Mouse (Mus musculus) layer of hippocampus, postnatal 36 days (tissue): ENCODE data around the gene Saysd1. TPM values are rescaled to one million over a fixed set of nuclear protein-coding genes. Genes with fewer than 3 reads are reported as not detected.

Experiments used
- DNase-seq, 2 experiments: peaks; one replicate each; pipeline ENCODE4 v3.0.0; 2022
- total RNA-seq, 2 experiments: library from RNA; stranded (reverse); gene quantifications; 2 replicates each; pipeline ENCODE4 v1.2.3; 2021

The Saysd1 gene
- total RNA-seq: 1 to 10 TPM; 6.0 to 6.2 TPM

GRCm38 (mm10) chr14:20138484-20139355, at the start of gene Saysd1:
Gene Saysd1 (minus strand): TSS chr14:20138534.
- DNase-seq: no peak

DNA sequence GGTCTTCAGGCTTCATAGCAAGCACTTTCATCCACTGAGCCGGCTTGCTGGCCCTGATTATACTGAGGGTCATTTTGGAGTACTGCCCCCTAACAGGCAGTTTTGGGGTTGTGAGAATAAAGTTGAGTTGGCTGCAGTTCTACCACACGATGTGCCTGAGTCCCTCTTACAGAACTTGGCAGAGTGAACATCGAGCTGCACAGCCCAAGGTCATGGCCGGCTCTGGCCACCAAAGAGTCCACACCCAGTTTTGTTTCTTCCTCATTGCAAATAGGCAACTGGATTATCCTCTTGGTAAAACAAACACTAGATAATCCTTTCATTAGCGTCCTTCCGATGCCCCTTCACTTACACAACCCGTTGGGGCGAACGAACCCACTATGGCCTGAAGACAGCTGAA, 47.1 kb upstream of the Saysd1 start:
- no peak for DNase-seq

- DNase-seq: no peak
Observed at GRCm38 (mm10) chr14:20183701-20184100, 45.4 kb upstream of the Saysd1 start.

GRCm38 (mm10) chr14:20182596-20182995, 44.3 kb upstream of the Saysd1 start:
- DNase-seq: no peak

DNA sequence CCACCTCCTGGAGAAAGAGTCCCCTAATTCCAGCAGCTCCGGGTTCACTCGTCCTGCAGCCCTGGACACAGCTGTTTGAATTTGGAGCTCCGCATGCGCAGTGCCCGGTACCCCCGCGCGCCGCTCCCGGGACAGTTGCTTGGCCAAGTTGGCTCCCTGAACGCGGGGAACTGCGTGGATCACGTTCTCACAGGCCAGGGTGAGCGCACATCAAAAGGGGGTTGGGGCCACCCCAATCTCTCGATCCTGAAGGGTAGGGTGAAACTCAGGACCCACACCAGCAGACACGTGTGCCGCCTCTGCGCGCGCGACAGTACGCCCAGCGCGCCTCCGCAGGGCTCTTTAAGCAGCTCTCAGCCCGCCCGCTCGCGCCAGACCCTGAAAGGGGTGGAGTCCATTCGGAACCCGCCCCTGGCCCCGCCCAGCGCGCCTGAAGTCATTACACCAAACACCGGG, 43.2 kb upstream of the Saysd1 start, which contains the start of gene Kcnk5:
Gene Kcnk5, minus strand, starts transcription at position 344 of the 456 bp plus-strand sequence.
- DNase-seq: peak; percentile 65 to 67

GRCm38 (mm10) chr14:20180751-20181162, 42.4 kb upstream of the Saysd1 start:
- DNase-seq: no peak

DNA sequence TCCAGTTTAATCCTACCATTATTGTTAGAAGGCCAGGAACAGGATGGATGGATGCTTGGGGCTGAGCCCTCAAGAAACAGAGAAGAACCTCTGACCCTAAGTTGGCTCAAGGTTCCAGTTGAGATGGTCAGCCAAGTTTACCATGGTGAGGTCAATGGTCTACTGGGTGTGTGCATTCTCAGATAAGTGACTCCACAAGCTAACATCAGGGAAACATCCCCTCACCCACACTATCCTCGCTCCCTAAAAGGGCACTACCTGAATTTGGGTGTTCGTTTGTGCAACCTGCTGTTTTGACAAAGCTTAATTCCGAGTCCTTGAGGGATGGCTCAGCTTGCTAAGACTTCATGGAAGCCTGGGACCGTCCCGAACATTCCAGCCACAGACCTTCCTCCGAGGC, 42.0 kb upstream of the Saysd1 start:
- DNase-seq: no peak

- DNase-seq: no peak
Observed at GRCm38 (mm10) chr14:20179731-20180280, 41.5 kb upstream of the Saysd1 start.

GRCm38 (mm10) chr14:20179080-20179479, 40.7 kb upstream of the Saysd1 start:
- no peak for DNase-seq

DNA sequence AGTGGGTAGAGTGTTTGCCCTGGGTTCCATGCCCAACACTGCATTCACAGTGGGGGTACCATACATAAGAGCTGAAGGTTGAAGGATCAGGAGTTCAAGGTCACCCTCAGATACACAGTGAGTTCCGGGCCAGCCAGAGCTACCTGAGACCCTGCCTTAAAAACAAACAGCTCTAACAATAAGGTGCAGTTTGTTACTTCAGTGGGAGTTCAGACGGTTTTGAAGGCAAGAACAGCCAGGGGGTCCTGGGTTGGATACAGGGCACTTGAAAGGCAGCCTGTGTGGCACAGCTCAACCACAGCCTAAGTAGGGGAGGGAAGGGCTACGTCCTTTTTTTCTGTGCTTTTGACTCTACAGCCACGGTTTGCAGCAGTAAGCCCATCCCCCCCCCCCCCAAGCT, 40.3 kb upstream of the Saysd1 start:
- DNase-seq: no peak

DNA sequence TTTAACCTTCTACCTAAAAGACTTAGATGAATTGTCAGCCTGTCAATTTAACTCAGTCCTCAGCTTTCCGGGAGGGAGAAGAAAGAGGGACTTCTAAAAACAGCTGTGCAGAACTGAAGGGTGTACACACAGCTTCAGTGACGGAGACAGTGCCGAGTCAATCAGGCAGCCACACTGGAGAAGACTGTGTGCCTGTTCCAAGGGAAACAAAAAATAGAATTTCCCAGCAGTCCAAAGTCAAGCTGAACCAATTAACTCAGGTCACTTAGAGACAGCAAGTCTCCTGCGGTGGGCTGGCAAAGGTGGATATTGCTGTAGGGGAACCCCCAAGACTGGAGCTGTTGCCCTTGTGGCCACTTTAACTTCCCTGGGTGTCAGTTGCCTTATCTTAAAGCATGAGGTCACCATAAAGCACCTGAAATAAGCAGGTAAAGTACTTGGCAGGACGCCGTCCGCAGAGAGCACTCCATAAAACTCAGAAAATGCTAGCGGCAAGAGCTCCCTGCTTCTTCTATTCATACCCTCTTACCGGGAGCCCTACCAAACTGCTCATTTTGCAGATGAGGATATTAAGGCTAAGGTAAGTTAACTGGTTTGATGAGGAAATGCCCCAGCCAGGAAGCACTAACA, 39.3 kb upstream of the Saysd1 start:
- DNase-seq: no peak

DNA sequence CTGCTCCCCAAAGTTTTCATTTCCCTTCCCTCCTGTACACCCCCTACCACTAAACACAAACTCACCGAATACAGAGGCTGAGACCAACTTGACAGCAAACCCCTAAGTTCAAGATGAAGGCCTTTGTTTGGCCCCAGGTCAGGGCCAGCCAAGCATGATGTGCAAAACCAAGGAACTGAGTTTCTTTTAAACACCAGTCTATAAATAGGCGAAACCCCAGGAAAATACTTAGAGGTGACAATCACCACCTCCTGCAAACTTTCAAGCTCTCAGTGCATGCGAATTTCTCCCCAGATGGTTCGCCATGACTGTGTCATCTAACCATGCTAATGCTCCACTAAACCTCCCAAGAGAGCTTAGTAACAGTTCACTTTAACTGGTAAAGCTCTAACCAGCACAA, 37.4 kb upstream of the Saysd1 start:
- DNase-seq: no peak

GRCm38 (mm10) chr14:20175114-20175513, 36.8 kb upstream of the Saysd1 start:
- DNase-seq: no peak

DNA sequence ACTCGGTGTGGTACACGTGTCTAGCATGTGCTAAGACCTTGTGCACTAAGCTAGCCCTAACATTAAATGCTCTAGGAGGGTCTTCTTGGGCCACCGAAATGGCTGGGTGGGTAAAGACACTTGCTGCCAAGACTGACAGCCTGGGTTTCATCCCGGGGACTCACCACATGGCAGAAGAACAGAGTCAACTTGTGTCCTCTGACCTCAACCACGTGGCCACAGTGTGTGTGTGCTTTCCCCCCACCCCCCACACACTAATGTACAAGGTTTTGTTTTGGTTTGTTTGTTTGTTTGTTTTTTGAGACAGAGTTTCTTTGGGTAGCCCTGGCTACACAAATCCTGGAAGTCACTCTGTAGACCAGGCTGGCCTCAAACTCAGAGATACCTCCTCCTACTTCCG, 36.4 kb upstream of the Saysd1 start:
- no peak for DNase-seq

DNA sequence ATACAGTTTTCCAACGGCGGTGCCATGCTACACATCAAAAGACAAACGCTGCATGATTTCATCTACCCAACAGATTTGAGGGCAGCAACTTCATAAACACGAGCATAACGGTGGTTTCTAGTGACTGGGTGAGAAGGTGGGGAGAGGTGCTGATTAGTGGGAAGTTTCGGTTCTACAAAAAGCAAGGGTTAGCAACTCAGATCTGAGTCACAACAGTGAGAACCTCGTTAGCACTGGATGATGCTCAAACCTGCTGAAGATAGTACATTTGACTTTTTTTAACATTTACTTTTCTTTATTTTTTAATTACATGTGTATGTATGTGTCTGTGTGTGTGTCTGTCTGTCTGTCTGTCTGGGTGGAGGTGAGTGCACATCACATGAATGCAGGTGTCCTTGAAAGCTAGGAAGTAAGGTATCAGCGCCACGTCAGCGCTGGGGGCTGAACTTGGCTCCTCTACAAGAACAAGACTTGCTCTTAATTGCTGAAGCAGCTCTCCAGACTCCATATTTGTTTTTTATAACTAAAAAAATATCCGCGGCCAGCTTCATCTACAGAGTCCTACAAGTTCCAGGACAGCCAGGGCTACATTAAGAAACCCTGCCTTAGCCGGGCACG, 35.6 kb upstream of the Saysd1 start:
- DNase-seq: no peak

- DNase-seq: no peak
Observed at GRCm38 (mm10) chr14:20172924-20173323, 34.6 kb upstream of the Saysd1 start.

- no peak for DNase-seq
Observed at GRCm38 (mm10) chr14:20172509-20172908, 34.2 kb upstream of the Saysd1 start.

GRCm38 (mm10) chr14:20171840-20172239, 33.5 kb upstream of the Saysd1 start:
- no peak for DNase-seq

GRCm38 (mm10) chr14:20169251-20169650, 30.9 kb upstream of the Saysd1 start:
- DNase-seq: no peak

DNA sequence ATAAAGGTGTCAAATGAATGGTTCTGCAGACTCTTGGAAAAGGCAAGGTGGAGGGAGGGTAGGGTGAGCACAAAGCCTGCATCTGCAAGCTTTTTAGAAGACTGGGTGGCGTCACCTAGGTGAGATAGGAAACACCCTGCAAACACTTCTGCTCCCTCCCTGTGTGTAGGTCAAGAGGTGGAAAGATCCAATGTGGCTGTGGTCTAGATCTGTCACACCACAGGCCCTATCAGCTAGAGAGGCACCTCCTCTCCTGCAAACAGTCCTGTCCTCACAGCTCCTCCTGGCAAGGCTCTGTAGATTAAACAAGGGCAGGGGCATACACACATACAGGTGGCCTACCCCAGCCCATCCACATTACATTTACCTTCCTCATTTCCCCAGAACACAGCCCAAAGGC, 30.1 kb upstream of the Saysd1 start:
- no peak for DNase-seq

DNA sequence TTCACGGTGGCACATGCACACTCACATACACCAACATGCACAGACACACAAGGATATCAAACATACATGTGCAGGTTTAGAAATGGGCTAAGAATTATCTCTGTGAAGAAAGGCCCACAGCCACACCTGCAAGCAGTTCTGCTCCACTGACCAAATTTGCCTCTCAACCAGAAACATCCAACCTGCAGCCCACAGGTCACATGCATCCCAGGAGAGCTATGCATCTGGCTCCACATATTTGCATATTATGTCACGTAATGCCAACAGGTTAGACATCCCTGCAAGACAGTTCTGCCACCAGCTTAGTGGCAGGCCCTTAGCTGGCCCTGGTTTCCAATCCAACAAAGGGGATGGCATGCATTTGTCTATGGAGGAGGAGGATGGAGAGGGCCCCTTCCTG, 29.7 kb upstream of the Saysd1 start:
- DNase-seq: no peak

DNA sequence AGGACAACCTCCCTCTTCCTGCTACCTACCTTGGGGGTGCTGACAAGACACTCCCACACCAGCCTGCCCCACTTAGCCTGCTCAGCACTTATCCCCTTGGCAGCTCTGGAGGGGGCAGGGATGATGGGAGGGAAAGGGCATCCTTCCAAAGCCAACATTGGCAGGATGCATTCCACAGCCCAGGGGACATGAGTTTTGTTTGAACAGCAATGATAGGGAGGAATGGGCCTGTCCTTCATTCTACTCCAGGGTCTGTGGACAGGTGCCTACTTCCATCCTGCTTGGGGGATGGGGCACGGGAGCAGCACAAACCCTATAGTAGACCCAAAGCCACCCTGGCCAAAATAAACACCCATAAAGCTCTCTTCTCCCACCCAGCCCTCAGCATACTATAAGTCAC, 27.1 kb upstream of the Saysd1 start:
- DNase-seq: no peak

GRCm38 (mm10) chr14:20164438-20164837, 26.1 kb upstream of the Saysd1 start:
- DNase-seq: no peak
